Mouse (Mus musculus): ENCODE measurements around the gene Mrpl53.

DNA sequence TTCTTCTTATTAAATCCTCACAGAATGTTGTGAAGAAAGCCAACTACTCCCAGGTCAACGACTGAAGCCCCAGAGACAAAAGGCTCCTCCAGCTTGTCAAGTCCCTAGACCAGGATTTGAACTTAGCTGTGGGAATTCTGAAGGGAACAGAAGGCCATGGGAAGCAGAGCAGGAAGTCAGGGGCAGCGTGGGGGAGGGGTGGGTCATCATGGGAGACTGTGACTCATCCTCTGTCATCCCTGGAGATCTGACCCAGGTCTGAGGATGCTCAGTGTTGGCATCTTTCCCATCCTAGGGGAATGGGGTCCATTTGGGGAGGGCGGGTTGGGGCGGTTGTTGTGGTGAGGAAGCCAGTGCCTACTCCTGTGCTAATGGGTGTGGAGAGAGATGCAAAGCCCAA is 32.8 kb downstream of the Mrpl53 start:
- no peak for TF ChIP-seq CTCF (IDR thresholded peaks at IDR 0.05; ENCODE audit: borderline replicate concordance, control insufficient read depth, extremely low read depth, insufficient read depth, low read length, poor library complexity)
- no peak for TF ChIP-seq POLR2A (IDR thresholded peaks at IDR 0.05; ENCODE audit: control insufficient read depth, extremely low read depth, insufficient read depth, low read length, poor library complexity)

All from thymus, adult 2 months (tissue).